Mouse (Mus musculus): Measurements from ENCODE around the gene Dpp9. TPM values are rescaled to one million over a fixed set of nuclear protein-coding genes. Genes with fewer than 3 reads are reported as not detected.

Gene Dpp9
- polyA plus RNA-seq, 2 experiments: 11.7 to 14.4 TPM

GRCm38 (mm10) chr17:56169830-56170229 is 48.9 kb downstream of the Dpp9 start:
- no peak for TF ChIP-seq CTCF (IDR thresholded peaks at IDR 0.05; ENCODE audit: low read depth)
- no peak for TF ChIP-seq EP300 (IDR thresholded peaks at IDR 0.05; ENCODE audit: low read depth)
- DNase-seq (ENCODE audit: low read depth in 3 of 3, low spot score in 3 of 3) (no peak), ATAC-seq (ENCODE audit: insufficient read depth) (peak; percentile 27)
- 36% methylated on average over 6 of the region's 6 CpGs for WGBS (ENCODE audit: insufficient replicate concordance)
- Histone ChIP-seq H3K9me3 (ENCODE audit: control insufficient read depth, low read length) (no peaks in the 10 kb centered on the region), H3K4me3 (ENCODE audit: insufficient read depth in 1 of 2, low read depth in 2 of 2, low read length in 2 of 2) (no peak overlapping the region), H3K9ac (replicated peaks) (no peak overlapping the region), H3K4me2 (ENCODE audit: low read depth) (no peak overlapping the region), H3K36me3 (replicated peaks; ENCODE audit: control insufficient read depth, insufficient read depth, low read depth) (no peaks in the 10 kb centered on the region), H3K4me1 (replicated peaks; ENCODE audit: control insufficient read depth in 2 of 2, insufficient read depth in 2 of 2, low read length in 1 of 2) (no peaks in the 10 kb centered on the region; a peak in 1 of 4 replicates), H3K27me3 (ENCODE audit: control insufficient read depth, insufficient read depth, low read length) (no peaks in the 10 kb centered on the region), H3K27ac (no peak overlapping the region)

GRCm38 (mm10) chr17:56165671-56166070 is 53.0 kb downstream of the Dpp9 start:
- Histone ChIP-seq H3K9me3 (ENCODE audit: control insufficient read depth, low read length) (no peaks in the 10 kb centered on the region), H3K4me2 (ENCODE audit: low read depth) (no peak overlapping the region), H3K9ac (replicated peaks) (no peak overlapping the region), H3K27ac (no peak overlapping the region), H3K36me3 (replicated peaks; ENCODE audit: control insufficient read depth, insufficient read depth, low read depth) (no peaks in the 10 kb centered on the region), H3K27me3 (ENCODE audit: control insufficient read depth, insufficient read depth, low read length) (no peaks in the 10 kb centered on the region), H3K4me3 (ENCODE audit: insufficient read depth in 1 of 2, low read depth in 2 of 2, low read length in 2 of 2) (no peak overlapping the region), H3K4me1 (replicated peaks; ENCODE audit: control insufficient read depth in 2 of 2, insufficient read depth in 2 of 2, low read length in 1 of 2) (peaks cover 0 to 9% of the 10 kb centered on the region in 2 experiments; a peak in 2 of 4 replicates)
- no peak for DNase-seq (ENCODE audit: low read depth in 3 of 3, low spot score in 3 of 3)
- WGBS (ENCODE audit: insufficient replicate concordance): 65% methylated on average over 11 of the region's 11 CpGs
- no peak for TF ChIP-seq EP300 (IDR thresholded peaks at IDR 0.05; ENCODE audit: low read depth)
- TF ChIP-seq CTCF (IDR thresholded peaks at IDR 0.05; ENCODE audit: low read depth): no peak
- ATAC-seq (ENCODE audit: insufficient read depth): no peak

DNA sequence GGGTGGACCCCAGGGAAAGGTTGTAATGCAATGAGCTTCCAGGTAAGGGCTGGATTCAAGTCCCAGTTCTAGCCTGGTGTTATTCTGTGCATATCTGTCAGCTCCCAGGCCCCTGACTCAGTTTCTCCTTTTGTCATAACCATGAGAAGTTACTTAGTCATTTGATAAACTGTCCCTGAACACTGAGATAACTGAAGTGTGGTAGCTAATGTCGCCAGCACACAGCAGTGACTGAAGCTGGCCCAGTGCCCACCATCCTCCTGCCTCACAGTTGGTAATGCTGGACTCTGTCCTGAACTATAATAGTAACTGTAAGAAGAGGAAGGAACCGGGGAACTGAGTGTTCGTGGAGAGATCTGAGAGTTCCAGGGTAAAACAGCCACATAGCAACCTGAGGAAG is 54.2 kb downstream of the Dpp9 start:
- H3K36me3 ChIP-seq (replicated peaks; ENCODE audit: control insufficient read depth, insufficient read depth, low read depth): no peaks in the 10 kb centered on the region
- DNase-seq (ENCODE audit: low read depth in 3 of 3, low spot score in 3 of 3) (no peak), ATAC-seq (ENCODE audit: insufficient read depth) (no peak)
- H3K9ac ChIP-seq (replicated peaks): no peak overlapping the region
- TF ChIP-seq CTCF (IDR thresholded peaks at IDR 0.05; ENCODE audit: low read depth) (no peak), EP300 (IDR thresholded peaks at IDR 0.05; ENCODE audit: low read depth) (no peak)
- WGBS (ENCODE audit: insufficient replicate concordance): 31% methylated on average over 3 of the region's 3 CpGs
- H3K27me3 ChIP-seq (ENCODE audit: control insufficient read depth, insufficient read depth, low read length): no peaks in the 10 kb centered on the region
- H3K4me2 ChIP-seq (ENCODE audit: low read depth): no peak overlapping the region
- no peaks in the 10 kb centered on the region for H3K9me3 ChIP-seq (ENCODE audit: control insufficient read depth, low read length)
- H3K4me3 ChIP-seq (ENCODE audit: insufficient read depth in 1 of 2, low read depth in 2 of 2, low read length in 2 of 2): no peak overlapping the region
- peaks cover 0 to 9% of the 10 kb centered on the region in 2 experiments; a peak in 2 of 4 replicates for H3K4me1 ChIP-seq (replicated peaks; ENCODE audit: control insufficient read depth in 2 of 2, insufficient read depth in 2 of 2, low read length in 1 of 2)
- H3K27ac ChIP-seq: no peak overlapping the region

- Histone ChIP-seq H3K27ac (no peak overlapping the region), H3K9ac (replicated peaks) (no peak overlapping the region), H3K4me2 (ENCODE audit: low read depth) (peak overlapping the region; percentile 71), H3K9me3 (ENCODE audit: control insufficient read depth, low read length) (no peaks in the 10 kb centered on the region), H3K4me3 (ENCODE audit: insufficient read depth in 1 of 2, low read depth in 2 of 2, low read length in 2 of 2) (no peak overlapping the region), H3K27me3 (ENCODE audit: control insufficient read depth, insufficient read depth, low read length) (no peaks in the 10 kb centered on the region), H3K36me3 (replicated peaks; ENCODE audit: control insufficient read depth, insufficient read depth, low read depth) (no peaks in the 10 kb centered on the region), H3K4me1 (replicated peaks; ENCODE audit: control insufficient read depth in 2 of 2, insufficient read depth in 2 of 2, low read length in 1 of 2) (peaks cover 0 to 9% of the 10 kb centered on the region in 2 experiments; a peak in 2 of 4 replicates)
- no peak for DNase-seq (ENCODE audit: low read depth in 3 of 3, low spot score in 3 of 3)
- WGBS (ENCODE audit: insufficient replicate concordance): 52% methylated on average over 6 of the region's 6 CpGs
- TF ChIP-seq CTCF (IDR thresholded peaks at IDR 0.05; ENCODE audit: low read depth): no peak
- ATAC-seq (ENCODE audit: insufficient read depth): no peak
These were observed 55.1 kb downstream of the Dpp9 start for GRCm38 (mm10) chr17:56163523-56164102.

DNA sequence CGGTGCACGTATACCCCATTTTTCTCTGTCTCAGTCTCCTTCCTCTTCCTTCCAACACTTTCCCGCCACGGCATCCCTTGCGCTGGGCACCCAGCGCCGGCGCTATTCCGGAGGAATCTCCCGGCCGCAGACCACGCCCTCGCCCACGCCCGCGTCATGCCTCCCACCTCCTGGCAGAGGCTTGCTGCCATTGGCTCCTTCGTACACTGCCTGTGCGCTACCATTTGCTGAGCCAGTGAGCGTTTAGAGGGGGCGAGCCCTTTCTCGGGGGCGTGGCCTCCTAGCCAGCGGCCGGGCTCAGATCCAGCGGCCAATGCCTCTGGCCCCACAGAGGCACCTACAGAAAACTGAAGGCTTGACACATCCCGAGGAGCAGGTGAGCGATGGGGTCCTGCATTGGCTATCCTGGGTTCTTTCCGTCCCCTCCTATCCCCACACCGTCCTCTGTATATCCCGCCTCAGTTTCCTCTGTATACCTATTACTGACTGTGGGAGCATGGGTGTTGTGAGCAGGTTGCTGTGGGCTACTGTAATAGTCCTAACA is 56.4 kb downstream of the Dpp9 start, which contains the start of gene Tnfaip8l1:
TSS of gene Tnfaip8l1 (plus strand) at position 247 of the 544 bp plus-strand sequence.
- Histone ChIP-seq H3K4me3 (ENCODE audit: insufficient read depth in 1 of 2, low read depth in 2 of 2, low read length in 2 of 2) (peak within 1 kb of the TSS; percentile 38 to 59), H3K36me3 (replicated peaks; ENCODE audit: control insufficient read depth, insufficient read depth, low read depth) (no peaks in the 10 kb centered on the region), H3K9ac (replicated peaks) (peak within 1 kb of the TSS; percentile 14; the same call in 1 of the 2 replicates), H3K4me1 (replicated peaks; ENCODE audit: control insufficient read depth in 2 of 2, insufficient read depth in 2 of 2, low read length in 1 of 2) (peaks cover 0 to 9% of the 10 kb centered on the region in 2 experiments; a peak in 2 of 4 replicates), H3K9me3 (ENCODE audit: control insufficient read depth, low read length) (no peaks in the 10 kb centered on the region), H3K27me3 (ENCODE audit: control insufficient read depth, insufficient read depth, low read length) (no peaks in the 10 kb centered on the region), H3K27ac (no peak within 1 kb of the TSS), H3K4me2 (ENCODE audit: low read depth) (peak within 1 kb of the TSS; percentile 71)
- DNase-seq (ENCODE audit: low read depth in 3 of 3, low spot score in 3 of 3) (peak; percentile 83 to 86 (median 85)), ATAC-seq (ENCODE audit: insufficient read depth) (peak; percentile 98)
- 2% methylated on average over 30 of the region's 30 CpGs for WGBS (ENCODE audit: insufficient replicate concordance)
- TF ChIP-seq EP300 (IDR thresholded peaks at IDR 0.05; ENCODE audit: low read depth): no peak
- peak; percentile 17; the same call in 1 of the 2 replicates for TF ChIP-seq CTCF (IDR thresholded peaks at IDR 0.05; ENCODE audit: low read depth)
